Mouse (Mus musculus): ENCODE measurements around the gene Atp5g1. TPM values are rescaled to one million over a fixed set of nuclear protein-coding genes. Genes with fewer than 3 reads are reported as not detected.
A peak's percentile ranks its signal among the peaks of the same experiment; 100 is the strongest.

Atp5g1 gene
- total RNA-seq, 2 experiments from 2014 or later: 556 to 586 TPM

- peak in 1 of 2 experiments; percentile 38 for DNase-seq (ENCODE audit: extremely low spot score in 1 of 2, low spot score in 2 of 2)
- intact Hi-C loops (cut with DNase I): no loop called here
Measured at GRCm38 (mm10) chr11:96075177-96075508, 327 bp downstream of the Atp5g1 start.

DNA sequence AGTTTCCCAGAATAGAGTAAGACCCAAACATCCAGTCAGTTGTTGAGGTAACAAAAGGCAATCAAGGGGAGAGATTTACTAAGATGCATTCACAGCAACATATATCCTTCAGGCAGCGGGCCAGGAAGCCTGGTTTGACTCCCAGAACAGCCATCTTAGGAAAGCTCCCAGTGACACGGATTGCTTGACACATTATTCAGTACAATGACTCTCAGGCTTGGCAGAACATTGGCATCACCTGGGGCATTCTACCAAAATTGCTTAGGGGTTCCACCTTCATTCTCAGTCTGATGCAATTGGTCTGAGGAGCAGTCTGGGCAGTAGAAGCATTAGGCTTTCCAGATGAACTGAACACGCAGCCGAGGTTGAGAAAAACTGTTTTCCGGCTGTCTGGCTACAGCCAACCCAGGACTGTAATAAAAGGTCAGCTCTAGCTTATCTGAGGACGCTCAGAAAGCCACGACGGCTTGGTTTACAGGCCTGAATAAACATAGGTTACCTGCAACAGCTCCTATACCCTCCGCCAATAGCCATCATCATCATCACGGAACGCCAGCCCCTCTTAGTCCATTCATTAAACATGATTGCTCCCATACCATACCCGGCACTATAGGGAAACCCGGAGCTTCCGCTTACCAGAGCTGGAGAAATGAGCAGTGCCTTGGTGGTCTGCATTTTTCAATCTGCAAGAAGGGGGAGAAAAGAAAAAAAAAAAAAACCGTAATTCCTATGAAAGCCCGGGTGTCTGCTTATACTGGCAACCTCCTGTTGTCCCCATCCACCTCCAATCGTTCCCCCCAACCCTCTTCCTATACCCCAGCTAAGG, 906 bp downstream of the Atp5g1 start:
- no peak for DNase-seq (ENCODE audit: extremely low spot score in 1 of 2, low spot score in 2 of 2)
- intact Hi-C loops (cut with DNase I): no loop called here

DNA sequence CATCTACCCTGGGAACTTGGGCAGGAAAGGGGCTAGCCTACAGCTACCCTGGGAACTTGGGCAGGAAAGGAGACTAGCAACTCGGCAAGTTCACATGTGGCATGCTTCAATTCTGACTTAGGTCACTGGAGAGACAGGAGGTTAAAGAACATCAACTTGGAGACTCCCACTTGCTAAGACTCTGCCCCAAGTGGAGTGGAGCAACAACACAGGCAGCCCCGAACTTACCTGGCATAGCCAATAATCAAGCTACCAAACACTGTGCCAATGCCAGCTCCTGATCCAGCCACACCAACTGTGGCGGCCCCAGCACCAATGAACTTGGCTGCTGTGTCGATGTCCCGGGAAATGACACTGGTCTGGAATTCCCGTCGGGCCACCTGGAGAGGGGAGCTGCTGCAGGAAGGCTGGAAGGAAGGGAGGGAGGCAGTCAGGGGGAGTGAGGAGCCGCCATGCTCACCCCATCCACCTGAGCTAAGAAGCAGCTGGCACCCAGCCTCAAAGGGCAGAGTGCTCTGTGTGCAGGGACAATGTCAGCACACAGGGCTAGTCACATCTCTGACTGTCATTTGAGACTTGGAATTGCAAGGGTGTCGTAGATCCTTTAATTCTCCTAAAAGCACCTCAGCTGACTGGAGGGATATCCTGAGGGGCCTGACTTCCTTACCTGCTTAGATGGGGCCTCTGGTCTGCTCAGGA, 2.0 kb downstream of the Atp5g1 start:
- intact Hi-C loops (cut with DNase I): no loop called here

GRCm38 (mm10) chr11:96071013-96071412, 4.5 kb downstream of the Atp5g1 start:
- intact Hi-C loops (cut with DNase I): no loop called here

More for the DNA sequence above, 2.0 kb downstream of the Atp5g1 start:
- no peak for DNase-seq (ENCODE audit: extremely low spot score in 1 of 2, low spot score in 2 of 2)

DNA sequence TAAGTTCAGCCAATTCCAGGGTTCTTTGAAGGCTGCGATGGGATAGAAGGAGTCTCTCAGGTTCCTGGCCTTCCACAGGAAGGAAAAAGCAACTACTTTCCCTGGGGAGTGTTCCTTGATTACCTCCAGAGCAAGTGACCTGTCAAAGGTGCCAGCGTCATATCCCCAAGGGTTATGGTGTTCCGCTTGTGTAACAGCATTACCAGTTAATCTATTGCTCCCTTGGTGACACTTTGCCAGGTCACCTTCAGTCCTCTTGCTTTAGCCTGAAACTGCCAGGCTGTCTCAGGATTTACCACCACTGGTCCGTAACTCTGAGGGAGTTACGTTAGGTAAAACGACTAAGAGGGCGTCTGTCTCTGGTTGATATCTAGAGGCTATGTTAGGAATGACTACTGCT, 5.1 kb downstream of the Atp5g1 start:
- no peak for DNase-seq (ENCODE audit: extremely low spot score in 1 of 2, low spot score in 2 of 2)
- intact Hi-C loops (cut with DNase I): no loop called here

More at GRCm38 (mm10) chr11:96071013-96071412, 4.5 kb downstream of the Atp5g1 start:
- DNase-seq (ENCODE audit: extremely low spot score in 1 of 2, low spot score in 2 of 2): no peak

DNA sequence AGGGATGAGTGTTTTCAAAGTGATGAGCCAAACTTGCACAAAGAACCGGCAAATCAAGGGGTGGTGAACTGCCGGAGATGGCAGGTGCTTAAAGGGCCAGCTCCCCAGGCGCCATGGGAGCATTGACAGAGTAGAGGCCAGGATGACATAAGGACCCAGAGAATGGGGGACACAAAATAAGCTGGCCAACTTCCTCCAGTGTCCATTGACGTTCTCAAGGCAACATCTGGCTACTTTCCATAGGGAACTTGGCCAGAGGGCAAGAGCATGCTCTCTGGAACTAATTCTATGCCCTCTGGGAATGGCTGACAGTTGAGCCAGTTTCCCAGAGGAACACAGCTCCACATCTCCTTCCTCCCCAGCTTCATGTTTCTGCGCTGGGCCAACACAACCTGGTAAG, 7.2 kb downstream of the Atp5g1 start:
- DNase-seq (ENCODE audit: extremely low spot score in 1 of 2, low spot score in 2 of 2): no peak
- intact Hi-C loops (cut with DNase I): no loop called here

- intact Hi-C loops (cut with DNase I): no loop called here
- DNase-seq (ENCODE audit: extremely low spot score in 1 of 2, low spot score in 2 of 2): peak; percentile 95 to 99
Measured at GRCm38 (mm10) chr11:96065215-96065911, 10.1 kb downstream of the Atp5g1 start, which contains the start of gene Ube2z. Ube2z (minus strand) TSS chr11:96065388.

GRCm38 (mm10) chr11:96064521-96065214, 10.8 kb downstream of the Atp5g1 start:
- intact Hi-C loops (cut with DNase I): no loop called here

DNA sequence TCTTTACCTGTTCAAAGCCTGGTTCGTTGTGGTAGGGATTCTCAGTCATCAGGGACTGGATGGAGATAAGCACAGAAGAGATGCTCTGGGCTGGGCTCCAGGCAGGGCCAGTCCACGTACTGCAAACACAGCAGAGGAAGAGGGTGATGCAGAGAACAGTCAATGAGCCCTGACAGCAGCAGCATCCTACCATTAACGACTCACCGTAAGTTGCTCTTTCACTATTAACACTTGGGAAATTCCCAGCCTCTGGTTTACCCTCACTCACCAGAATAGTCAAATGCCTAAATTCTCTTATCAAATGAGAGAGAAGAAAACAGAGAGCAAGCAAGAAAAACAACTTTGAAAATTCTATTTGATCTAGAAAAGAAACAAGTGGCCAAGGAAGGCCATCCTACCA, 17.2 kb downstream of the Atp5g1 start:
- DNase-seq (ENCODE audit: extremely low spot score in 1 of 2, low spot score in 2 of 2): no peak
- intact Hi-C loops (cut with DNase I): no loop called here

More at GRCm38 (mm10) chr11:96064521-96065214, 10.8 kb downstream of the Atp5g1 start:
- no peak for DNase-seq (ENCODE audit: extremely low spot score in 1 of 2, low spot score in 2 of 2)

DNA sequence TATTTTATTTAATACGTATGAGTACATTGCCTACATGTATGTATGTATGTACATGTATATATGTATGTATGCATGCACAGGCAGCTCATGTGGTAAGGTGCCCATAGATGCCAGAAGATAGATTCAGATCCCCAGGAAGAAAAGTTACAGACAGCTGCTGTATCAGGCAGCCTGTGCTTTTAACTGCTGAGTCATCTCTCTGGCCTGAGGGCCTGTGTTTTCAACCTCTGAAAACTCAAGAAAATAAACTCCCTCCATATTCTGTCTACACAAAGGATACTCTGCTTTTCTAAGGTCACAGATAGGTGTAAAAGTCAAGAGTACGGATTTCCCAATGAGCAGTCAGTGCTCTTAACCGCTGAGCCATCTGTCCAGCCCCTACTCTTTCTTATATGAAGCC, 24.6 kb downstream of the Atp5g1 start:
- intact Hi-C loops (cut with DNase I): no loop called here
- DNase-seq (ENCODE audit: extremely low spot score in 1 of 2, low spot score in 2 of 2): no peak

GRCm38 (mm10) chr11:96049939-96050338, 25.5 kb downstream of the Atp5g1 start:
- intact Hi-C loops (cut with DNase I): no loop called here
- peak in 1 of 2 experiments; percentile 38 for DNase-seq (ENCODE audit: extremely low spot score in 1 of 2, low spot score in 2 of 2)

- DNase-seq (ENCODE audit: extremely low spot score in 1 of 2, low spot score in 2 of 2): no peak
- intact Hi-C loops (cut with DNase I): no loop called here
Measured at GRCm38 (mm10) chr11:96047469-96048373, 27.7 kb downstream of the Atp5g1 start.

- DNase-seq (ENCODE audit: extremely low spot score in 1 of 2, low spot score in 2 of 2): no peak
- intact Hi-C loops (cut with DNase I): no loop called here
Measured at GRCm38 (mm10) chr11:96046793-96047192, 28.7 kb downstream of the Atp5g1 start.

- no peak for DNase-seq (ENCODE audit: extremely low spot score in 1 of 2, low spot score in 2 of 2)
- intact Hi-C loops (cut with DNase I): no loop called here
Measured at GRCm38 (mm10) chr11:96046028-96046427, 29.4 kb downstream of the Atp5g1 start.

DNA sequence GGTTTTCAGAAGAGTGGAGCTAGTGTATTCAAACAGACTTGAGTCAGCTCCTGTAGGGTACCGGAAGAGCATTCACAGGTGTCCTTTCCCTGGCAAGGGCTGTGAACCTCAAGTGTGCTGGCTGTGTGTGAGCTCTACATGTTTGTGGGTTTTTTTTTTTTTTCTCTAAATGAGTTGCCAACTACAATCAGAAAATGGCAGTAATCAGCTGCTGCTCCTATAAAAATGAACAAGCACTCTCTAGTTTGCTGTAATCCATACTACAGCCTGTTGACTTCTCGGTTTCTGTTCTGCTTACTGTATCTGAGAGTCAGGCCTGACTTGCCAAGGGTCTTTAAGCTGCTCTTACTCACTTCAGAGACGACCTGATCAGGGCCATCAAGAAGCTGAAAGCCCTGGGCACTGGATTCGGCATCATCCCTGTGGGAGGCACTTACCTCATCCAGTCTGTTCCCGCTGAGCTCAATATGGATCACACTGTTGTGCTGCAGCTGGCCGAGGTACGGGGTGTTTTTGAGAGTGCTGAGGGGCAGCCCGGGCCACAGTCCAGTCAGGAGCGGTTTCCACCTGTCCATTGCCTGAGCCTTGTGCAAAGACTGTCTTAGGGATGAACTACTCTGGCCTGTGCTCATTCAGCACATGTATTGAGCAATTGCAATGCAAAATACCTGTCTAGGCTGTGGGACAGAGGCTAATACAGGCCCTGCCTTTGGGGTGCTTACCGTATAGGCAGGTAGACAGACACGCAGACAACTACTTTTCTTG, 30.5 kb downstream of the Atp5g1 start:
- DNase-seq (ENCODE audit: extremely low spot score in 1 of 2, low spot score in 2 of 2): no peak
- intact Hi-C loops (cut with DNase I): no loop called here

- intact Hi-C loops (cut with DNase I): no loop called here
- no peak for DNase-seq (ENCODE audit: extremely low spot score in 1 of 2, low spot score in 2 of 2)
Measured at GRCm38 (mm10) chr11:96038560-96038959, 36.9 kb downstream of the Atp5g1 start.

GRCm38 (mm10) chr11:96037499-96037898, 38.0 kb downstream of the Atp5g1 start:
- DNase-seq (ENCODE audit: extremely low spot score in 1 of 2, low spot score in 2 of 2): no peak
- intact Hi-C loops (cut with DNase I): no loop called here
